Mouse (Mus musculus): ENCODE measurements around the gene Pdzrn4. TPM values are rescaled to one million over a fixed set of nuclear protein-coding genes. Genes with fewer than 3 reads are reported as not detected.
A peak's percentile ranks its signal among the peaks of the same experiment; 100 is the strongest.

Pdzrn4 gene
- polyA plus RNA-seq, 1 experiment from 2014 or later, result 42.7 TPM

DNA sequence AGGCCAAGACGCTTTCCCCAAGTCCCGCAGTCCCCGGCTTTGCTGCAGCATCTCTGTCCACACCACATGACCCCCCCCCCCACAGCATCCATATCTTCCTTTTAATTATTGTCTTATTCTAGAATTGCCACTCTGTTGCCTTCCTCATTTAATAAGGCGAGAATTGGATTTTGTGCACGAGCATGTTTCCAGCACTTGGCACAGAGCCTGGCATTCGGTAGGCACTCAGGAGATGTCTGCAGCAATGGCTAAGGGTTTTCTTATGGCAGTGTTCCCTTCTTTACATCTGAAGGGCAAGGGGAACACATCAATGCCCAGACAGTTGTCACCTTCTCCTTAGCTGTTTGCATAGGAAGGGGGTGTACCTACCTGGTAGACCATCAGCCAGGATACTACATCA lies 282.9 kb downstream of the Pdzrn4 start:
- 0 out of 2 replicates have a peak, but pooled peaks cover 6% of the 10 kb centered on the region for H3K4me1 ChIP-seq (replicated peaks)
- H3K27me3 ChIP-seq, result no peaks in the 10 kb centered on the region

DNA sequence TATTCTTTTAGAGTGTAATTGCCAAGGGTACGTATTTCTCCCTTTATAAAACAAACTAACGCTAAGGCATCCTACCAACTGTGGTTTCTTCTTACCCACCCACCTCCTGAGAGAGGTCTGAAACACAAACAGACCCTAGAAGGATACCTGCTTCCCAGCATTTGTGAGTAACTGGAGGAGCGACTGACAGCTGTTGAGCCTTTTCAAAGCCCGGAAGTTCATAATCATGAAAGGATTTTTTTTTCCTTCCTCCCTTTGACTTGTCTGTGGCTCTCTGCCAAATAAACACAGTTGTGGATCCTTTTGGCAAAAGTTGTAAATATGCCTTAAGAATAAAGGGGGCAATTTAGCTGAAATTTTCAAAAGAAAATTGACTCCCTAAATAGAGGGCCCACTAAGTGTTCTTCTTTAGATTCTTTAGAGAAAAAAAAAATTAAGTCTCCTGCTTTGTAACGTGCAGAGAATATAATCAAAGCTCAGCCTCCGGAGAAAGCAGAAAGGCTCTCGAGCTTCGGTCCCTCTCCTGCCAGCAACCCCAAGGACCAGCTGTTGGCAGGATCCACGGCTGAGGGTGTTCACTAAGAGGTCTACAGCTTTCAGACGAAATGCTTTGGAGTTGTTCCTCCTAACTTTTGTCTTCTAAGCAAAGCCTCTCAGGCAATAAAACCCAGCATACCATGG lies 299.7 kb downstream of the Pdzrn4 start:
- no peak for ATAC-seq (ENCODE audit: low FRiP score)
- Histone ChIP-seq H3K9me3 (no peaks in the 10 kb centered on the region), H3K4me2 (no peak overlapping the region), H3K36me3 (no peaks in the 10 kb centered on the region), H3K27me3 (no peaks in the 10 kb centered on the region), H3K4me1 (replicated peaks) (peaks cover 8% of the 10 kb centered on the region; the same call in 1 of the 2 replicates), H3K4me3 (no peak overlapping the region), H3K9ac (no peak overlapping the region), H3K27ac (no peak overlapping the region)
- WGBS, result 47% methylated on average over 10 of the region's 10 CpGs

More for the DNA sequence above, 282.9 kb downstream of the Pdzrn4 start:
- Histone ChIP-seq H3K4me2 (no peak overlapping the region), H3K27ac (no peak overlapping the region), H3K36me3 (peaks cover 5% of the 10 kb centered on the region; the same call in 1 of the 2 replicates), H3K9me3 (no peaks in the 10 kb centered on the region), H3K4me3 (no peak overlapping the region), H3K9ac (no peak overlapping the region)
- 88% methylated on average over 6 of the region's 6 CpGs for WGBS
- ATAC-seq (ENCODE audit: low FRiP score), result no peak

DNA sequence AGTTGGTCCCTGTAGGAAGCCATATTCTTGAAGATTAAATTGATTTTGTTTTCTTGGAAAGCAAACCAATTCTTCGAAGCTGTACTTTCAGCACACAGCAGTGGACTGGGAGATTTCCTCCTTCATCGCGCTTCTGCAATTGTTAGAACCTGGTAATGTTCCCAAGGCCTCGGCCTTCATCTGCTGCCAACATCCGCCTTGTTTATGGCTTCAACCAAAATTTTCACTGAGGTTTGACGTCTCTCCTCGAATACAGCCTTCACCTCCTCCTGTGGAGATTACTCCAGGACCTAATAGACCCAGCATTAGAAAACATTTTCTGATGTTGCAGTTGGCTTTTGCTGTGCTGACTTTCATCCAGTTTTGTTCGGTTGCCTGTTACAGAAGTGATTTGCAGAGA lies 307.5 kb downstream of the Pdzrn4 start:
- H3K9ac ChIP-seq, result no peak overlapping the region
- no peak overlapping the region for H3K27ac ChIP-seq
- no peak overlapping the region for H3K4me3 ChIP-seq
- no peak overlapping the region for H3K4me2 ChIP-seq
- no peaks in the 10 kb centered on the region for H3K9me3 ChIP-seq
- no peaks in the 10 kb centered on the region for H3K36me3 ChIP-seq
- ATAC-seq (ENCODE audit: low FRiP score), result no peak
- 74% methylated on average over 8 of the region's 8 CpGs for WGBS
- 0 out of 2 replicates have a peak, but pooled peaks cover 5% of the 10 kb centered on the region for H3K4me1 ChIP-seq (replicated peaks)
- H3K27me3 ChIP-seq, result no peaks in the 10 kb centered on the region

DNA sequence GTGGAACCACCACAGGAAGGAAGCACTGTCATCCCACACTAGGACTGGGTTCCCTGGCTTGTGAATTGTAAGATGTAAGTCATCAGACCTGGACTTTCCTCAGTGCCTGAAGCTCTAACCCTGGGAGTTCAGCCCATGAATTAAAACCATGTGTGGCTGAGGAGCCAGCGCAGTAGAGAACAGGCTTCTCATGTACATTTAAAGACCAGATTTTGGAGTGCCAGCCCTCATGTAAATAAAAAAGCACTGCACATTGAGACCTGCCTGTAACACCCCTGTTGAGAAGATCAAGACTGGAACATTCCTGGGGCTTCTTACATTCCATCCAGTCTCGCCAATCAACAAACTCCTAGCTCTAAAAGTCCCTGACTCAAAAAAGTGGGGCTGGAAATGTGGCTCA lies 342.0 kb downstream of the Pdzrn4 start:
- Histone ChIP-seq H3K27me3 (no peaks in the 10 kb centered on the region), H3K36me3 (no peaks in the 10 kb centered on the region), H3K4me3 (no peak overlapping the region), H3K27ac (no peak overlapping the region), H3K4me2 (no peak overlapping the region), H3K9ac (no peak overlapping the region), H3K4me1 (replicated peaks) (peaks cover 10% of the 10 kb centered on the region), H3K9me3 (no peaks in the 10 kb centered on the region)
- WGBS, result 81% methylated on average over 2 of the region's 2 CpGs
- ATAC-seq (ENCODE audit: low FRiP score), result no peak

DNA sequence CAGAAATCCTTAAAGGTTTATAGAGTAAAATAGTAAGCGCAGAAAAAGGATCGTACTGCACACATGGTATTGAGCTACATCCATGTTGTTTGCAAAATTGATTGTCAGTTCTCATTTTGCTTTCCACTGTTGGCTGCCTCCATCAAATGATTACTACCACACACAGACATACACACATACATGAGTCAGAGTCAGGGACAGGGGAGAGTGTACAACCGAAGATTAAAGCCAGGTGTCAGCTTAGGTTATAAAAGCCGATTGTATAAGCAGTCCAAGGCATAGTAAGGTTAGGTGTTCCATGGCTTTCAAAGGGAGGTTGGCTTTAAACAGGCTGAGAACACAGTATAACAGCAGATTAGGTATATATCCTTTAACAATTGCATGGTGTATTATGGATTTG lies 343.2 kb downstream of the Pdzrn4 start:
- Histone ChIP-seq H3K27ac (no peak overlapping the region), H3K9me3 (no peaks in the 10 kb centered on the region), H3K27me3 (no peaks in the 10 kb centered on the region), H3K4me1 (replicated peaks) (peaks cover 13% of the 10 kb centered on the region), H3K36me3 (no peaks in the 10 kb centered on the region), H3K4me2 (no peak overlapping the region), H3K9ac (no peak overlapping the region), H3K4me3 (no peak overlapping the region)
- 90% methylated on average over 4 of the region's 4 CpGs for WGBS
- ATAC-seq (ENCODE audit: low FRiP score), result no peak

DNA sequence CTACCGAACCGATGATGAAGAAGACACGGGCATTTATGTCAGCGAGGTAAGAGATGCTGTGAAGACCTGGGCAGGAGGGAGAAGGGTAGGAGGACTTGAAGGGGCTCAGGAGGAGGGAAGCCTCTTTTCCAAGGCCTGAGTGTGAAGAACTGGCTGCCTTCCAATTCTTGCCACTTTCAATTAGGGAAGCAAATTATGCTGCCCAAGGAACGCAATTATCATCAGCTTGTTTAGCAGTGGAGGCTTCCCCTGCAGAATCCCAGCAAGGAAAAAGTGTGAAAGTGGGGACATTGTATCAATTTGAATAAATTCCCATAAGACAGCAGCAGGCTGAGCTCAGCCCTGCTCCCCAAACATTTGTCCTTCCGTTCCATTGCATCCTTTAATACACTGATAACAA lies 346.9 kb downstream of the Pdzrn4 start:
- peak overlapping the region; percentile 69 for H3K27ac ChIP-seq
- no peak overlapping the region for H3K4me2 ChIP-seq
- no peak overlapping the region for H3K9ac ChIP-seq
- no peaks in the 10 kb centered on the region for H3K27me3 ChIP-seq
- H3K4me3 ChIP-seq, result no peak overlapping the region
- H3K9me3 ChIP-seq, result no peaks in the 10 kb centered on the region
- ATAC-seq (ENCODE audit: low FRiP score), result peak; percentile 68
- H3K4me1 ChIP-seq (replicated peaks), result peaks cover 13% of the 10 kb centered on the region
- H3K36me3 ChIP-seq, result no peaks in the 10 kb centered on the region
- 31% methylated on average over 6 of the region's 6 CpGs for WGBS

DNA sequence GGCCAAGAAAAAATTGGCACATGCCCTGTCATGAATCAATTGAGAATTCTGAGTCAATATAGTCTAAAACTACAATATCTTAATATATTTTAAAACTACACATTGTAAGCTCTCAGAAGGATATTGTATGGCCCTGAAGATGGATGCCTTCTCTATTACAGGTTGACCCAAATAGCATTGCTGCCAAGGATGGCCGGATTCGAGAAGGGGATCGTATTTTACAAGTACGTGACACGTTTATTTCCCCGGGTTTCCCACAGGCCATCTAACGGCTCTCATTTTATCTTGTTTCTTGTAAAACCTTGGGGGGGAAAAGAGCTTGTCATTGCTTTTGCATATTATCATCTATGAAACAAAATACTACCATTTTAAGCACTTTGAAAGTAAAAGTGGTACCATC lies 349.4 kb downstream of the Pdzrn4 start:
- no peak overlapping the region for H3K4me3 ChIP-seq
- H3K9me3 ChIP-seq, result no peaks in the 10 kb centered on the region
- WGBS, result 87% methylated on average over 7 of the region's 7 CpGs
- no peak overlapping the region for H3K9ac ChIP-seq
- ATAC-seq (ENCODE audit: low FRiP score), result no peak
- no peaks in the 10 kb centered on the region for H3K27me3 ChIP-seq
- no peak overlapping the region for H3K4me2 ChIP-seq
- no peaks in the 10 kb centered on the region for H3K36me3 ChIP-seq
- H3K27ac ChIP-seq, result no peak overlapping the region
- H3K4me1 ChIP-seq (replicated peaks), result peaks cover 21% of the 10 kb centered on the region

DNA sequence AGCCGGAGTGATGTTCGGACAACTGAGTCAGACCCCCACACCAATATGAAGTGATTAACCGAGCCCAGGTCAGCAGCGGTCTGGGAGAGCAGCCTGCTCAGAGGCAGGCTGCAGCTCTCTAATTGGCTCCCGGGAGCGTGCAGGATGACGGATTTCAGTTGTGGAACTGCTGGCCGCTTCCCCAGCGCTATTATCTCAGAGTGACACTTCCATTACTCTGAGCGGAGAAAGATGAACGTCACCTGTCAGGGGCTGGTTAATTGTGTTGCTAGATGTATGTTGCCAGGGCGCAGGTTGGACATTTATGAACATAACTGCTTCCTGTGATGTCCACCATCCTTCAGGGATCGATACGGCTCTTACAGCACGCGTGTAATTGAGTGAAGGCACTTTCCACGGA lies 355.5 kb downstream of the Pdzrn4 start:
- H3K4me1 ChIP-seq (replicated peaks), result peaks cover 14% of the 10 kb centered on the region
- no peaks in the 10 kb centered on the region for H3K27me3 ChIP-seq
- peak overlapping the region; percentile 15; the same call in 1 of the 2 replicates for H3K4me3 ChIP-seq
- peak; percentile 83 for ATAC-seq (ENCODE audit: low FRiP score)
- WGBS, result 52% methylated on average over 17 of the region's 17 CpGs
- peak overlapping the region; percentile 39; the same call in 1 of the 2 replicates for H3K9ac ChIP-seq
- H3K4me2 ChIP-seq, result peak overlapping the region; percentile 43
- no peaks in the 10 kb centered on the region for H3K9me3 ChIP-seq
- H3K36me3 ChIP-seq, result no peaks in the 10 kb centered on the region
- H3K27ac ChIP-seq, result peak overlapping the region; percentile 79

DNA sequence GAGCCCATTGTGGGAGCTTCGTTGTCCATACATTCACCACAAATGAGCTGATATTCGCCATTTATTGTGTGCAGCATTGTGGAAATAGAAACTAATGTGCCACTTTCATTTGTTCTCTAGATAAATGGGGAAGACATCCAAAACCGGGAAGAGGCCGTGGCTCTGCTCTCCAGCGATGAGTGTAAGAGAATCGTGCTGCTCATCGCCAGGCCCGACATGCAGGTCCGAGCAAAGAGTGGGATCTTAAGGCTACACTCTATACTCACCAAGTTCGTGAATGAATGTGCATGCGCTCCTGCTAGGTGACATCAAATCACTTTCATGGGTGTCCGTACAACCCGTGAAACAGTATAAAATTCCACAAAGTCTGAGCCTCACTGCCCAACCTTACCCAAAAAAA lies 355.9 kb downstream of the Pdzrn4 start:
- H3K36me3 ChIP-seq, result no peaks in the 10 kb centered on the region
- H3K9ac ChIP-seq, result peak overlapping the region; percentile 39; the same call in 1 of the 2 replicates
- H3K4me2 ChIP-seq, result peak overlapping the region; percentile 43
- H3K27me3 ChIP-seq, result no peaks in the 10 kb centered on the region
- WGBS, result 73% methylated on average over 13 of the region's 13 CpGs
- no peaks in the 10 kb centered on the region for H3K9me3 ChIP-seq
- no peak for ATAC-seq (ENCODE audit: low FRiP score)
- H3K4me3 ChIP-seq, result no peak overlapping the region
- H3K4me1 ChIP-seq (replicated peaks), result peaks cover 18% of the 10 kb centered on the region
- peak overlapping the region; percentile 79 for H3K27ac ChIP-seq

DNA sequence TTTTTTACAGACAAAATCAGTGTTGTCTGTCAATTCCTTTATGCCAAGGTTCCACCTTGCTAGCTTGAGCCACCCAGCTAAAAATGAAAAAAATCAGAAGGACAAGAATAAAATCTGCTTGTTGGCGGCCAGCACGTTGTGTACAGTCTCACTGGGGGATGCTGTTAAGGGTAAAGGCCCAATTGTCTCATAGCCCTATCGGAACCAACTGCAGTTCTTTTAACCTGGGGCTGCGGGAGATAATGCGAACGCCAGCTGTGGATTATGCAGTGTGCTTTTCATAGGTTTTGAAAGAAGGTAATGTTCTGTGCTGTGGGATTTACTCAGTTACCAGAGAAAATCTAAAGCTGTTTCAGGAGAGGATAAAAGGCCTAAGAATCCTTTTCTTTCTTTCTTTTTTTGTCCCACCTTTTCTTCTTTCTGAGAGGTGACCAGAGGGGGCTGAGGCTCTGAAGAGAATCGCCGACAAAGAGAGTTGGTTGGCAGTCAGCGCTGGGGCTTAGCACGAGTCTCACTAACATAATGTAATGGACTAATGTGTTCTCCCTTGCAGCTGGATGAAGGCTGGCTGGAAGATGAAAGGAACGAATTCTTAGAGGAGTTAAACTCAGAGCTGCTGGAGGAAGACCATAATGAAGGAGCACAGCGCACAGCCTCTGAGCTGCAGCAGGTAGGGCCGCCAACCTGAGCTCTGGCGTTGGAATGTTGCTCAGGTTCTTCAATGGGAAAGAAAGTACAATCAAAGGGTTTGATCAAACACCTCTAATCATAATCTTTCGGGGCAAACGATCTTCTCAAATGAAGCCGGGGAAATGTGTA lies 360.6 kb downstream of the Pdzrn4 start:
- Histone ChIP-seq H3K4me3 (no peak overlapping the region), H3K4me2 (no peak overlapping the region), H3K27ac (peak overlapping the region; percentile 58; the same call in 1 of the 2 replicates), H3K36me3 (no peaks in the 10 kb centered on the region), H3K27me3 (no peaks in the 10 kb centered on the region), H3K9ac (no peak overlapping the region), H3K4me1 (replicated peaks) (peaks cover 8% of the 10 kb centered on the region), H3K9me3 (no peaks in the 10 kb centered on the region)
- ATAC-seq (ENCODE audit: low FRiP score), result no peak
- 45% methylated on average over 17 of the region's 17 CpGs for WGBS

DNA sequence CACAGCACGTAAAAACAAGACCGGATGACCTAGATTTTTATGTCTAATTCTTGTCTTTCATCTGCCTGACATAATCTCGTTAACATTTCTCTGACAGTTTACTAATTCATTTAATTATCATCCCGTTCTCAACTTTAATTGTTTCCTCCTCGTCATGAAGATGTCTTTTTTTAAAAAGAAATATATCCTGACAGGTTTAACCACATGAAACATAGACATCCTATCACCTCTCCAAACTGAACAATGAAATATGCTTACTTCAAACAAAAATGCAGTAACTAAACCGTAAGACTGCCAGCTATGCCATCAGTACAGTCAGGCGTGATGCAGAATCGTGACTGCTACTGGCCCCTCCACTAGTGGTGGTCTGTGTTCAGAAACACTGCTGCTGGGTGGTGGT lies 362.3 kb downstream of the Pdzrn4 start:
- 0 out of 2 replicates have a peak overlapping the region, but pooled peaks have one; percentile 9 for H3K27ac ChIP-seq
- 77% methylated on average over 8 of the region's 8 CpGs for WGBS
- H3K4me2 ChIP-seq, result no peak overlapping the region

DNA sequence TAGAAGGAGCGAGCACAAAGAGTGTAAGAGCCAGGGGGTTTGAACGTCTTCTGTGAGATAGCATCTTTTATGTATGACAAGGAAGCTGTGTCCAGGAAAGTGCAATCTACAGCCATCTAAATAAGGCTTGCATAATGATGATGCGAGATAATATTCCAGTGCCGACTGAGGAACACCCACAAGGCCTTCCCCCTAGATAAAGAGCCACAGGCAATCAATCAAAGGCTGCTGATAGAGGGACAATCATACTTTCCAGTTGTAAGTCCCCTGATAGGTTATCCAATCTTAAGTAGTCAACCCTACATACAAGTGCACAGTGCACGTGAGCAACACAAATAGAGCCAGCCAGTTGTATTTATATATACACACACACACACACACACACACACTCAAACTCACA lies 366.6 kb downstream of the Pdzrn4 start:
- ATAC-seq (ENCODE audit: low FRiP score), result no peak
- Histone ChIP-seq H3K4me3 (no peak overlapping the region), H3K27me3 (no peaks in the 10 kb centered on the region), H3K4me2 (no peak overlapping the region), H3K36me3 (no peaks in the 10 kb centered on the region), H3K9me3 (no peaks in the 10 kb centered on the region), H3K4me1 (replicated peaks) (no peaks in the 10 kb centered on the region), H3K9ac (no peak overlapping the region), H3K27ac (no peak overlapping the region)
- 78% methylated on average over 5 of the region's 5 CpGs for WGBS

More for the DNA sequence above, 362.3 kb downstream of the Pdzrn4 start:
- Histone ChIP-seq H3K9ac (no peak overlapping the region), H3K9me3 (no peaks in the 10 kb centered on the region), H3K4me3 (no peak overlapping the region), H3K36me3 (no peaks in the 10 kb centered on the region), H3K4me1 (replicated peaks) (peaks cover 7% of the 10 kb centered on the region), H3K27me3 (no peaks in the 10 kb centered on the region)
- ATAC-seq (ENCODE audit: low FRiP score), result no peak

All from hindbrain, embryonic 13.5 days (tissue).